ENCODE assay signal across 17 mouse cellular contexts in genomic region chr5:12673666-12674065, GRCm38 (mm10).
"Had no signal": no experiment of that assay in that cellular context is flagged by ENCODE, and none has a peak within 500 bp of the region (broad histone marks: within the 10 kb centered on the region; RNA-seq: fewer than 3 reads in every experiment).

No protein-coding gene starts in this region.

- H3K27ac ChIP-seq: lung, embryonic 15.5 days; macrophage; midbrain, embryonic 13.5 days; midbrain, embryonic 15.5 days; neural tube, embryonic 12.5 days; stomach, embryonic 15.5 days; stomach, postnatal 0 days had no signal

- H3K4me2 ChIP-seq: lung, embryonic 15.5 days; midbrain, embryonic 11.5 days; midbrain, embryonic 13.5 days; midbrain, embryonic 15.5 days; neural tube, embryonic 12.5 days; stomach, embryonic 15.5 days had no signal

- ATAC-seq: lung, postnatal 0 days; midbrain, embryonic 13.5 days; midbrain, embryonic 15.5 days had no signal

- H3K4me3 ChIP-seq: lung, embryonic 15.5 days; megakaryocyte, embryonic 14.5 days; midbrain, embryonic 13.5 days; midbrain, embryonic 15.5 days; neural tube, embryonic 12.5 days; stomach, embryonic 15.5 days had no signal

- H3K27me3 ChIP-seq: lung, embryonic 15.5 days; megakaryocyte, embryonic 14.5 days; midbrain, embryonic 13.5 days; midbrain, embryonic 15.5 days; neural tube, embryonic 12.5 days; stomach, embryonic 15.5 days had no signal

- H3K4me1 ChIP-seq: lung, embryonic 15.5 days; megakaryocyte, embryonic 14.5 days; midbrain, embryonic 13.5 days; midbrain, embryonic 15.5 days; neural tube, embryonic 12.5 days; stomach, embryonic 15.5 days had no signal

- H3K9ac ChIP-seq: lung, embryonic 15.5 days; midbrain, embryonic 13.5 days; midbrain, embryonic 15.5 days; neural tube, embryonic 12.5 days; stomach, embryonic 15.5 days had no signal

- H3K36me3 ChIP-seq: lung, embryonic 15.5 days; midbrain, embryonic 13.5 days; midbrain, embryonic 15.5 days; neural tube, embryonic 12.5 days; stomach, embryonic 15.5 days had no signal

- DNase-seq: lung, adult 2 months; lung, postnatal 14 days; lung, postnatal 36 days; right cerebral cortex, postnatal 14 days; thymus, adult 2 months; thymus, postnatal 25 days; thymus, postnatal 4 days had no signal

- H3K9me3 ChIP-seq: lung, embryonic 15.5 days; midbrain, embryonic 13.5 days; midbrain, embryonic 15.5 days; neural tube, embryonic 12.5 days; stomach, embryonic 15.5 days had no signal
